Mouse (Mus musculus) limb, embryonic 10.5 days (tissue): Measurements from ENCODE around the gene Hlcs. TPM values are rescaled to one million over a fixed set of nuclear protein-coding genes. Genes with fewer than 3 reads are reported as not detected.

Experiments
- DNase-seq: peaks from one replicate; pipeline ENCODE4 v3.0.0-alpha.2; 2017; ENCODE audit warnings: low spot score
- H3K27ac ChIP-seq: fragments of 300-500 bp; sonication (generic); 2 replicates; pipeline ENCODE4 v1.5.1; 2016; ENCODE audit warnings: mild to moderate bottlenecking
- H3K27me3 ChIP-seq: fragments of 300-500 bp; sonication (generic); 2 replicates; pipeline ENCODE4 v1.6.1; 2016; ENCODE audit warnings: low read depth, mild to moderate bottlenecking; ENCODE audit not compliant: poor library complexity, severe bottlenecking
- H3K36me3 ChIP-seq: fragments of 300-500 bp; sonication (generic); 2 replicates; pipeline ENCODE4 v1.6.1; 2016; ENCODE audit warnings: mild to moderate bottlenecking, moderate library complexity
- H3K4me1 ChIP-seq: fragments of 300-500 bp; sonication (generic); 2 replicates; pipeline ENCODE4 v1.6.1; 2016
- H3K4me3 ChIP-seq: fragments of 300-500 bp; sonication (generic); 2 replicates; pipeline ENCODE4 v1.5.1; 2016; ENCODE audit warnings: mild to moderate bottlenecking, moderate library complexity
- H3K9me3 ChIP-seq: fragments of 300-500 bp; sonication (generic); replicated peaks from 2 replicates; pipeline ENCODE4 v1.6.1; 2016; ENCODE audit warnings: mild to moderate bottlenecking
- WGBS: fragments of 180-500 bp; shearing (Covaris S2); methylation state at CpG from one replicate; pipeline ENCODE4 v1.1.7; 2016; 5-methylcytosine and 5-hydroxymethylcytosine counted together
- polyA plus RNA-seq: library from polyadenylated mRNA; unstranded; fragments of >200 nt; fragmentation: Nextera tagmentation; extraction: Ambion mirVana; gene quantifications from 2 replicates; pipeline ENCODE4 v1.2.1, GENCODE M21; 2016

The Hlcs gene
- polyA plus RNA-seq, 1 experiment from 2014 or later: 11.7 TPM

- Histone ChIP-seq H3K36me3 (no peaks in the 10 kb centered on the region), H3K9me3 (no peaks in the 10 kb centered on the region), H3K4me1 (peaks cover 18% of the 10 kb centered on the region), H3K27me3 (peaks cover 9% of the 10 kb centered on the region; the same call in 1 of the 2 replicates), H3K4me3 (no peak overlapping the region), H3K27ac (no peak overlapping the region)
- DNase-seq: no peak
- WGBS: 94% methylated on average over 19 of the region's 19 CpGs
Observed at GRCm38 (mm10) chr16:94260938-94261630, 52.3 kb downstream of the Hlcs start.

- Histone ChIP-seq H3K4me1 (peaks cover 27% of the 10 kb centered on the region), H3K27me3 (peaks cover 18% of the 10 kb centered on the region; the same call in 1 of the 2 replicates), H3K27ac (no peak overlapping the region), H3K9me3 (no peaks in the 10 kb centered on the region), H3K36me3 (no peaks in the 10 kb centered on the region), H3K4me3 (no peak overlapping the region)
- 63% methylated on average over 14 of the region's 14 CpGs for WGBS
- DNase-seq: peak; percentile 89
Observed at GRCm38 (mm10) chr16:94258366-94259310, 54.7 kb downstream of the Hlcs start.

- Histone ChIP-seq H3K9me3 (no peaks in the 10 kb centered on the region), H3K27ac (no peak overlapping the region), H3K4me3 (no peak overlapping the region), H3K27me3 (peaks cover 28% of the 10 kb centered on the region; the same call in 1 of the 2 replicates), H3K36me3 (no peaks in the 10 kb centered on the region), H3K4me1 (peaks cover 54% of the 10 kb centered on the region)
- WGBS: 93% methylated on average over 4 of the region's 4 CpGs
- DNase-seq: no peak
Observed at GRCm38 (mm10) chr16:94255592-94255991, 57.8 kb downstream of the Hlcs start.

GRCm38 (mm10) chr16:94255035-94255434 lies 58.3 kb downstream of the Hlcs start:
- no peak for DNase-seq
- WGBS: 89% methylated on average over 6 of the region's 6 CpGs
- Histone ChIP-seq H3K4me1 (peaks cover 59% of the 10 kb centered on the region), H3K4me3 (no peak overlapping the region), H3K9me3 (no peaks in the 10 kb centered on the region), H3K27me3 (peaks cover 28% of the 10 kb centered on the region; the same call in 1 of the 2 replicates), H3K27ac (no peak overlapping the region), H3K36me3 (no peaks in the 10 kb centered on the region)

DNA sequence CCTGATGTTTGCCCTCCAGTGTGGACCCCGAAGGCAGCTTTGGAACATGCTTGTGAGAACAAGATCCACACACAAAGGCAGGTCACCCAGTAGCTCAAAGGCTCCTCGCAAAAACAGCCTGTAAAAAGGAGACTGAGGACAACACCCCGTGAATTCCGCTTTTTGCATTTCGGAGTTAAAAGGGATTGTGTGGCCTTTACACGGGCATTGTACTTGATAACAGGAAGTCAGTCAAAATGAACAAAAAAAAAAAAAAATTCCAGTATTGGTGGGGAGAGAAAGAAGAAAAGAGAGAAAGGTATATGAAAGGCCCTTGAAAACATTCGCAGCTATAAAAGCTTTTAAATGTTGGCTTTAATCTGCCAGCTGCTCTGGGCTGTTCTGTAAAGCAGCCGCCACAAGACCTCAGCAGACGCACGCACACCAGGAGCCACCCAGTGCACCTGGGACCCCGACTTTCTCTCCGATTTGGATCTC lies 58.9 kb downstream of the Hlcs start:
- peaks cover 28% of the 10 kb centered on the region; the same call in 1 of the 2 replicates for H3K27me3 ChIP-seq
- DNase-seq: no peak
- no peaks in the 10 kb centered on the region for H3K9me3 ChIP-seq
- 62% methylated on average over 12 of the region's 12 CpGs for WGBS
- H3K36me3 ChIP-seq: no peaks in the 10 kb centered on the region
- no peak overlapping the region for H3K4me3 ChIP-seq
- H3K27ac ChIP-seq: peak overlapping the region; percentile 65
- H3K4me1 ChIP-seq: peaks cover 65% of the 10 kb centered on the region

DNA sequence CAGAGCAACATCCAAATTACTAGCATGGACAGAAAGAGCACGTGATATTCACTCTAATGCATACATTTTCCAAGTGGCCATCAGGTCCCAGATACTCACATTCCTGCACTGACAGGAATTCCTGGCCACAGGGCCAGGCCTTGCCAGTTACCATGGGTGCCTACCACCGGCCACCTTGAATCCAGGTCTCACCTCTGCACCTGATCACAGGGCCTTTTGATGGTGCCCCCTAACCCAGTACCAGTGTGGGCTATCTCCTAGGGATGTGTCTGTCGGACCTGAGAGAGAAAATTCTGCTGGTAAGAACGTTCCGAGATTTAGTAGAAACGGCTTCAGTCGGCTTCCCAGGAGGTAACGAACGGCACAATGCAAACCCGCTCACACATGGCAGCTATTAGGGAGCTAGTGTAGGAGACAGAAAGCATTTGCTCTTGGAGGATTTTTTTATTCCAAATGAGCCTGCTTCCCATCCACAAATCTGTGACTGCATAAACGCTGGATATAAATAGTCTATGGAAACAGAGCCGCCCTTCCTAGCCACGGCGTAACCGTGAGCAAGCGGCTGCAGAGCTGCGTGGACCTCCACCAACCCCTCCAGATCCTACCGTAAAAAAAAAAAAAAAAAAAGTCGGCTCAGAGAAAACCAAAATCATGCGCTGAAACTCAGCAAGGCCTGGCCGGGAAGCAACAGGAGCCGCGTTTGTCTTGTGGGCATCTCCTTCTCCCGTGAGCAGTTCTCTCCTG lies 59.5 kb downstream of the Hlcs start:
- Histone ChIP-seq H3K27ac (peak overlapping the region; percentile 65), H3K27me3 (peaks cover 28% of the 10 kb centered on the region; the same call in 1 of the 2 replicates), H3K36me3 (no peaks in the 10 kb centered on the region), H3K4me1 (peaks cover 71% of the 10 kb centered on the region), H3K4me3 (no peak overlapping the region), H3K9me3 (no peaks in the 10 kb centered on the region)
- no peak for DNase-seq
- WGBS: 59% methylated on average over 24 of the region's 24 CpGs

GRCm38 (mm10) chr16:94251756-94252155 lies 61.6 kb downstream of the Hlcs start:
- Histone ChIP-seq H3K4me3 (no peak overlapping the region), H3K36me3 (no peaks in the 10 kb centered on the region), H3K27ac (no peak overlapping the region), H3K9me3 (no peaks in the 10 kb centered on the region), H3K27me3 (peaks cover 36% of the 10 kb centered on the region; the same call in 1 of the 2 replicates), H3K4me1 (peaks cover 80% of the 10 kb centered on the region)
- no peak for DNase-seq
- 68% methylated on average over 13 of the region's 13 CpGs for WGBS

- Histone ChIP-seq H3K9me3 (no peaks in the 10 kb centered on the region), H3K27ac (peak overlapping the region; percentile 77), H3K4me1 (peaks cover 86% of the 10 kb centered on the region), H3K4me3 (no peak overlapping the region), H3K27me3 (peaks cover 27% of the 10 kb centered on the region; the same call in 1 of the 2 replicates), H3K36me3 (no peaks in the 10 kb centered on the region)
- no peak for DNase-seq
- 90% methylated on average over 15 of the region's 15 CpGs for WGBS
Observed at GRCm38 (mm10) chr16:94250640-94251349, 62.6 kb downstream of the Hlcs start.

DNA sequence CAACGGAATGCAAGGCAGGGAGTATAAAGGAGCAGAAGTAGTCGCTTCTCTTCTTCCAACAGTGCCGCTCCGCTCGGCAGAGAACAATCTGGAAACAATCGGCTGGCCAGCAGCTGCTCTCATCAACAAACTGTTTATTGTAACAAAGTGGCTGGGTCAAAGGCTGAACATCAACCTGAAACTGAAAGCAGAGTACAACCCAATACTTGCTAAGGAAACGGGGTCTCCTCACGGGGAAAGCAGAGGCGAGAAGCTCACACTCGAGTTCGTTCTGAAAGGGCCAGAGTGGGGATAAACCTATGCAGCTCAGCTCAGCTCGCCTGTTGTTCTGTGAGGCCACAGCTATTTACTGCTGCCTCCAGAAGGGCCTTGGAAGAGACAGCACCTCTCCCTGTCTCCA lies 63.2 kb downstream of the Hlcs start:
- H3K4me3 ChIP-seq: peak overlapping the region; percentile 16; the same call in 1 of the 2 replicates
- H3K36me3 ChIP-seq: no peaks in the 10 kb centered on the region
- peak overlapping the region; percentile 77 for H3K27ac ChIP-seq
- WGBS: 41% methylated on average over 12 of the region's 12 CpGs
- H3K9me3 ChIP-seq: no peaks in the 10 kb centered on the region
- DNase-seq: no peak
- peaks cover 24% of the 10 kb centered on the region; the same call in 1 of the 2 replicates for H3K27me3 ChIP-seq
- peaks cover 87% of the 10 kb centered on the region for H3K4me1 ChIP-seq

GRCm38 (mm10) chr16:94249666-94250065 lies 63.7 kb downstream of the Hlcs start:
- H3K4me3 ChIP-seq: peak overlapping the region; percentile 16; the same call in 1 of the 2 replicates
- H3K27ac ChIP-seq: peak overlapping the region; percentile 77
- no peak for DNase-seq
- peaks cover 87% of the 10 kb centered on the region for H3K4me1 ChIP-seq
- H3K9me3 ChIP-seq: no peaks in the 10 kb centered on the region
- no peaks in the 10 kb centered on the region for H3K36me3 ChIP-seq
- WGBS: 91% methylated on average over 10 of the region's 10 CpGs
- H3K27me3 ChIP-seq: peaks cover 24% of the 10 kb centered on the region; the same call in 1 of the 2 replicates

DNA sequence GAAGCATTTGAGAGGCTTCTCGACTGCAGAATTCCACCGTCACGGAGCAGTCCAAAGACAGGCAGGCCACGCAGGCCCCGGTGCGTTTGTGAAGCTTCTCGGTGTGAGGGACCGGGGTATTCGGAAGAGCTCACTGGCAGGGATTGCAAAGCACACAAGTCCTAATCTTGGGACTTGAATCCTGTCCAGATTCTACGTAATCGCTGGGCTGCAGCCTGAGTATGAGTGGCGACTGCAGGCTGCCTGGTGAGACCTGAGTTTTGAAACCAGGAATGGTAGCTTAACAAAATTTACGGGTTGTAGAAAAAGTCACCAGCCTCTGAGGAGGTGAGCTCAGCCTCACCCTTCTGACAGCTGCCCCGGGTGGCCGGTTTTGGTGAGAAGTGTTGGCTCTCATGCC lies 64.7 kb downstream of the Hlcs start:
- H3K27me3 ChIP-seq: peaks cover 22% of the 10 kb centered on the region; the same call in 1 of the 2 replicates
- WGBS: 90% methylated on average over 15 of the region's 15 CpGs
- H3K27ac ChIP-seq: peak overlapping the region; percentile 50; the same call in 1 of the 2 replicates
- H3K4me1 ChIP-seq: peaks cover 87% of the 10 kb centered on the region
- no peaks in the 10 kb centered on the region for H3K9me3 ChIP-seq
- H3K36me3 ChIP-seq: no peaks in the 10 kb centered on the region
- no peak for DNase-seq
- no peak overlapping the region for H3K4me3 ChIP-seq
